Mouse (Mus musculus) heart, embryonic 14.5 days (tissue): ENCODE data around the gene Zfp607b. TPM values are rescaled to one million over a fixed set of nuclear protein-coding genes. Genes with fewer than 3 reads are reported as not detected.
A peak's percentile ranks its signal among the peaks of the same experiment; 100 is the strongest.

Experiments
- ATAC-seq: fragments of 200-750 bp; cut with Nextera tagmentation; 2 replicates; pipeline ENCODE4 v1.8.0; 2017; ENCODE audit warnings: low read depth, moderate TSS enrichment; ENCODE audit not compliant: insufficient number of reproducible peaks, insufficient read depth, low FRiP score
- H3K27ac ChIP-seq, 2 experiments: fragments of 200-500 bp in 1 of 2; fragments of 300-500 bp in 1 of 2; sonication (generic) in 1 of 2; replicated peaks in 1 of 2; 2 replicates each; pipeline ENCODE4 v1.5.1; 2012 to 2014; ENCODE audit warnings: low read depth in 2 of 2, low read length in 2 of 2, control low read depth in 1 of 2, mild to moderate bottlenecking in 1 of 2, mixed read lengths in 1 of 2; ENCODE audit not compliant: control insufficient read depth in 1 of 2, insufficient read depth in 1 of 2
- H3K27me3 ChIP-seq: fragments of 300-500 bp; sonication (generic); 2 replicates; pipeline ENCODE4 v1.6.1; 2014; ENCODE audit warnings: mild to moderate bottlenecking, low read length, control low read depth; ENCODE audit not compliant: control insufficient read depth, insufficient read depth
- H3K36me3 ChIP-seq: fragments of 300-500 bp; sonication (generic); 2 replicates; pipeline ENCODE4 v1.6.1; 2014; ENCODE audit warnings: mild to moderate bottlenecking, control low read depth, low read length, mixed read lengths; ENCODE audit not compliant: control insufficient read depth, insufficient read depth
- H3K4me1 ChIP-seq, 2 experiments: fragments of 200-500 bp in 1 of 2; fragments of 300-500 bp in 1 of 2; sonication (generic) in 1 of 2; 2 replicates each; pipeline ENCODE4 v1.6.1; 2012 to 2014; ENCODE audit warnings: low read length in 2 of 2, control low read depth in 1 of 2, mixed read lengths in 1 of 2; ENCODE audit not compliant: control insufficient read depth in 2 of 2, insufficient read depth in 2 of 2
- H3K4me2 ChIP-seq: fragments of 300-500 bp; sonication (generic); 2 replicates; pipeline ENCODE4 v1.6.1; 2014; ENCODE audit warnings: mild to moderate bottlenecking, low read length
- H3K4me3 ChIP-seq, 2 experiments: fragments of 200-500 bp in 1 of 2; fragments of 300-500 bp in 1 of 2; sonication (generic) in 1 of 2; 2 replicates each; pipeline ENCODE4 v1.5.1; 2012 to 2014; ENCODE audit warnings: low read length in 2 of 2, mild to moderate bottlenecking in 2 of 2, control low read depth in 1 of 2, low read depth in 1 of 2, moderate library complexity in 1 of 2; ENCODE audit not compliant: control insufficient read depth in 1 of 2, insufficient read depth in 1 of 2
- H3K9ac ChIP-seq: fragments of 300-500 bp; sonication (generic); 2 replicates; pipeline ENCODE4 v1.6.1; 2014; ENCODE audit warnings: mild to moderate bottlenecking, low read length
- H3K9me3 ChIP-seq: fragments of 300-500 bp; sonication (generic); 2 replicates; pipeline ENCODE4 v1.6.1; 2016; ENCODE audit warnings: low read length, control low read depth; ENCODE audit not compliant: control insufficient read depth
- WGBS: fragments of 180-500 bp; shearing (Covaris S2); extraction: QIAGEN DNeasy Blood & Tissue Kit; methylation state at CpG from one replicate; pipeline ENCODE4 v1.1.7; 2014; 5-methylcytosine and 5-hydroxymethylcytosine counted together
- polyA plus RNA-seq: library from polyadenylated mRNA; unstranded; fragments of >200 nt; fragmentation: Nextera tagmentation; extraction: Ambion mirVana; gene quantifications from 2 replicates; pipeline ENCODE4 v1.2.1, GENCODE M21; 2014

The Zfp607b gene
- polyA plus RNA-seq, 1 experiment from 2014 or later: 2.2 TPM

DNA sequence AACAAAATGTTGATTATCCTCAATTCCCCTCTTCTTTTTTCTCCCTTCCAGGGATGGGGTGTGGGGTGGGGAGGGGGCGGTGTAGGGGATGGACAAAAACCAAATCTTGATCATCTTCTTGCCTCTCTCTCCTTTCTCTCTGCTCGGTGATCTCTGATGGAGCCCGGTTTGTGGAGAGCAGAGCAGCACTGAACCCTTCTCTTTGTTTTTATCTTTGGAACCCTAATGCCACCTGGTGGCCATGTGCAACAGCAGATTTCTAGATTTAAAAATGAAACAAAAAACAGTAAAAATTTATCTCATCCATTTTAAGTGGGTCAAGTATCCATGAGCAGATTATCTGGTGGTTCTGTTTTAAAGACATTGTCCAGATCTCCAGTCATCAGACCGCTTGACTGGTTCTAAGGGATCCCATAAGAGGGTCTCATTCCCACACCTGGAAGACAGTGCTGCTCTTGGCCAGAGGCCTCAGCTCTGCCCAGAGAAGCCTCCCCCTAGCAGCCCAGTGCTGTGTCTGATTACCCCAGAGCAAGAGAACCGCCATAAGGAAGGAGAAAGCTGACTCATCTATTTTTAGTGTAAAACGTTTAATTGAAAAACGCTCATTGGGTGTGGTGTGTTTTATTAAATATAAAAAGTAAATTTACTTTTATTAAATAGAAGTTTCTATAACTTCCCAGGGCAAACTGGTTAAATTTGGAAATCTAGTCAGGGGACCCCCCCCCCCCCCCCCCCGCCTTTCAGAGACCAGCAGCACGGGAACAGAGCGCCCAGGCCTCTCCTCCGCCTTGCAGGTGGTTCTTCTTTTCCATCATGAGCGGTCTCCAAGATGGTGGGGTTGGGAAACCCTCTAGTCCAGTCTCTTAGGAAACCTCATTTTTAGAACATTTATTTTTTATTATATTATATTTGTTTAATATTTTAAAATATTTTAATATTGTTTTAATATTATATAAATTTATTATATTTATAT lies 36.7 kb downstream of the Zfp607b start:
- Histone ChIP-seq H3K27me3 (no peaks in the 10 kb centered on the region), H3K4me3 (no peak overlapping the region), H3K27ac (no peak overlapping the region), H3K4me1 (no peaks in the 10 kb centered on the region), H3K36me3 (no peaks in the 10 kb centered on the region), H3K4me2 (no peak overlapping the region), H3K9me3 (no peaks in the 10 kb centered on the region), H3K9ac (no peak overlapping the region)
- WGBS: 40% methylated on average over 11 of the region's 12 CpGs
- ATAC-seq: no peak

- H3K27ac ChIP-seq: no peak overlapping the region
- H3K4me3 ChIP-seq: no peak overlapping the region
- 40% methylated on average over 2 of the region's 2 CpGs for WGBS
- no peaks in the 10 kb centered on the region for H3K27me3 ChIP-seq
- H3K4me2 ChIP-seq: no peak overlapping the region
- H3K9ac ChIP-seq: no peak overlapping the region
- no peak for ATAC-seq
- no peaks in the 10 kb centered on the region for H3K9me3 ChIP-seq
- H3K4me1 ChIP-seq: peaks cover 0 to 5% of the 10 kb centered on the region in 2 experiments; a peak in 2 of 4 replicates
- no peaks in the 10 kb centered on the region for H3K36me3 ChIP-seq
These were observed 38.3 kb downstream of the Zfp607b start for GRCm38 (mm10) chr7:27727471-27727870.

DNA sequence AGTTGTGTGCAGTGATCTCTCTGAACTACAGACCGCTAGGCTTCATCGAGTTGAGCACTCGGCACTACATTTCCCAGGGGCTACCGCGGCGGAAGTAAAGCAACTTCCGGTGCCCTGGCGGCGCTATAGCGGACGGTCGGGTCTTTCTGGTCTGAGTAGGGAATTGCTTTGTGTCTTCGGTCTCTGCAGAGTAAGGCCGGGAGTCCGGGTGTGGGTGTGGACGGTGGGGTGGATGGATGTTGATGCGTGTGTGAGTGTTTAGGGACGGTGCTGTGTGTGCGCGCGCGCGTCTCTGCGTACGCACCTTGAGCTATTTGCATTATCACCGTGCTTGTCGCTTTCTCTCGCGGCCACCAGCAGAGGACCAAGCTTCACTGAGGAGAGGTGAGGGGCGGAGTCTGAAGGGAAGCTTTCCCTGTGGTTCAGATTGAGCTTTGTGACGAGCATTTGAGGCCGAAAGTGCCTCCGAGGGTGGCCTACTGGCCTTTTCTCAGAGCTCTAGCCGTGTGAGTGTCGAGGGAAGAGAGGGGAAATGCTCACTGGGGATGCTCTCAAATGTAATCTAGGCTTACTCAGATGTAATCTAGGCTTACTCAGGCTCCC lies 42.2 kb downstream of the Zfp607b start, which contains the start of gene Zfp60:
TSS of gene Zfp60 (plus strand) at position 109 of the 603 bp plus-strand sequence.
- Histone ChIP-seq H3K4me1 (peaks cover 0 to 13% of the 10 kb centered on the region in 2 experiments; a peak in 2 of 4 replicates), H3K36me3 (0 out of 2 replicates have a peak, but pooled peaks cover 3% of the 10 kb centered on the region), H3K9ac (peak within 1 kb of the TSS; percentile 86), H3K4me2 (peak within 1 kb of the TSS; percentile 68), H3K27ac (peak within 1 kb of the TSS; percentile 88 to 91), H3K27me3 (no peaks in the 10 kb centered on the region), H3K4me3 (peak within 1 kb of the TSS; percentile 63 to 67), H3K9me3 (no peaks in the 10 kb centered on the region)
- under 1% methylated on average over 35 of the region's 35 CpGs for WGBS
- ATAC-seq: peak; percentile 80

- Histone ChIP-seq H3K4me3 (peak overlapping the region; percentile 63 to 67), H3K9me3 (no peaks in the 10 kb centered on the region), H3K27ac (peak overlapping the region; percentile 88 to 91), H3K4me1 (peaks cover 0 to 13% of the 10 kb centered on the region in 2 experiments; a peak in 2 of 4 replicates), H3K4me2 (peak overlapping the region; percentile 68), H3K27me3 (no peaks in the 10 kb centered on the region), H3K36me3 (0 out of 2 replicates have a peak, but pooled peaks cover 3% of the 10 kb centered on the region), H3K9ac (peak overlapping the region; percentile 86)
- ATAC-seq: no peak
- 9% methylated on average over 12 of the region's 12 CpGs for WGBS
These were observed 42.8 kb downstream of the Zfp607b start for GRCm38 (mm10) chr7:27731946-27732345.

DNA sequence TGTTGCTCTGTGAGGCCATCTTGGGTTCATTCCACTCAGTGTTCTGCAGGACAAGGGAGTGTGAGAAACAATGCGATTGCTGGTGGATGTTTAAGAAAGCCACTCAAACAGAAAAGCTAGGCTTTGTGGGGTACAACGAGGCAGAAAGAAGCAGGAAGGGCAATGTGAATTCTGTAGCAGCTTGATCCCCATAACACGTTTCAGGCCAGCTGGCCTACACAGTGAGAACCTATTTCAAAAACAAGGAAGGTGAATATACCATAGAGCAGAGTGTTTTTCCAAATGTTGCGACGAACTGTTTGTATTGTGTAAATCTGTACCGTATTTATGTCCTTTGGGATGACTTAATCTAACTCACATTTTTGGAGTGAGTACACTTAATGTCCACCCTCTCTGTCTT lies 43.4 kb downstream of the Zfp607b start:
- Histone ChIP-seq H3K9ac (peak overlapping the region; percentile 86; the same call in 1 of the 2 replicates), H3K4me3 (peak overlapping the region in 1 of 2 experiments; percentile 63; a peak in 2 of 4 replicates), H3K27ac (no peak overlapping the region), H3K4me2 (peak overlapping the region; percentile 68), H3K9me3 (no peaks in the 10 kb centered on the region), H3K4me1 (peaks cover 0 to 13% of the 10 kb centered on the region in 2 experiments; a peak in 2 of 4 replicates), H3K36me3 (0 out of 2 replicates have a peak, but pooled peaks cover 3% of the 10 kb centered on the region), H3K27me3 (no peaks in the 10 kb centered on the region)
- WGBS: 90% methylated on average over 6 of the region's 6 CpGs
- ATAC-seq: no peak

DNA sequence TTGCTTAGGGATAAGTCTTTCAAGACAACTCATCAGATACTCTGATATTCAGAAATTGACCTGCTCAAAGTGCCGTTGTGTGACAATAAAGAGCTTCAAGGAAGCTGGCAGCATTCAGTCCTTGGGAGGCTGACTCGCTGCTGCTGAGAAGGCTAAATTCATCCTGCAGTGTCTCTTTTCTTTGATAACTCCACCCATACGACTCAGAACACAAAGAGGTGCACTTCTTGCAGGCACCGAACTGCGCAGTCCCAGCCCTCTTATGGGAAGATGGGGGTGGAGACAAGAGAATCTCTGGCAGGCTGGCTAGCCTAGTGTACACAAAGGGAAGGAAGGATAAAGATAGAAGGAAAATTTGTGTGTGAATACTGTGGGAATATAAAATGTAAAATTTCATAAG lies 46.3 kb downstream of the Zfp607b start:
- Histone ChIP-seq H3K27me3 (no peaks in the 10 kb centered on the region), H3K9ac (no peak overlapping the region), H3K4me3 (no peak overlapping the region), H3K9me3 (no peaks in the 10 kb centered on the region), H3K4me2 (no peak overlapping the region), H3K36me3 (peaks cover 29% of the 10 kb centered on the region), H3K4me1 (peaks cover 0 to 13% of the 10 kb centered on the region in 2 experiments; a peak in 2 of 4 replicates), H3K27ac (no peak overlapping the region)
- 77% methylated on average over 5 of the region's 5 CpGs for WGBS
- ATAC-seq: no peak
